Comparison of ENCODE assay signal across 33 mouse cellular contexts in the genomic region with DNA sequence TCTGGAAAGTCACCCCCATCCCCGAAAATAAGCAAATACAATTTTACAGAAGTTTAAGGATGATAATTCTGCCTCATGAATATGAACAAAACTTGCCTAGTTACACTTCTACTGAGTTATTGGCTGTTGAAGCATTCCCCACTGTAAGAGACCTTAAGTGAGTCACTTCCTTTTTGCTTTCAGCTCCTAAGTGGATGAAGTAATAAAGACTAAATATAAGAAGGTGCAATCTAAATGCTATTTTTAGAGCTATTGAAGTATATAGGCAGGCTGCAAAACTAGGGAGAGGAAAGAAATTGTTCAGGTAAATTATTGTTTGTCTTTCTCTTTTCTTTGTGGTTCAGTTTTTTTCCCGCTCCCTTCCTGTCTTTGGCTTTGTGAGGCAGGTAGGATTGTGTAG. TPM values are rescaled to one million over a fixed set of nuclear protein-coding genes. Genes with fewer than 3 reads are reported as not detected.
DNase-seq lines count a peak whose midpoint lies in the region; ATAC-seq lines count a peak whose summit lies in the region.
"Had no signal": no experiment of that assay in that cellular context is flagged by ENCODE, and none has a peak within 500 bp of the region (broad histone marks: within the 10 kb centered on the region; RNA-seq: fewer than 3 reads in every experiment).

No protein-coding gene starts in this region.

- H3K9me3 ChIP-seq in liver, embryonic 15.5 days (replicated peaks): no peaks in the 10 kb centered on the region
- no peaks in the 10 kb centered on the region for H3K9me3 ChIP-seq in liver, embryonic 12.5 days (replicated peaks)
- H3K9me3 ChIP-seq in forebrain, embryonic 11.5 days (ENCODE audit: control insufficient read depth, low read length): no peaks in the 10 kb centered on the region
- H3K9me3 ChIP-seq: embryonic facial prominence, embryonic 12.5 days; forebrain, embryonic 10.5 days; heart, embryonic 10.5 days; kidney, embryonic 15.5 days; limb, embryonic 12.5 days; midbrain, embryonic 12.5 days; neural tube, embryonic 15.5 days had no signal

- H3K4me3 ChIP-seq in liver, embryonic 15.5 days (replicated peaks): no peak overlapping the region
- no peak overlapping the region for H3K4me3 ChIP-seq in liver, embryonic 12.5 days
- H3K4me3 ChIP-seq in forebrain, embryonic 11.5 days (ENCODE audit: low read depth, low read length): no peak overlapping the region
- H3K4me3 ChIP-seq: embryonic facial prominence, embryonic 12.5 days; forebrain, embryonic 10.5 days; heart, embryonic 10.5 days; kidney, embryonic 15.5 days; layer of hippocampus, adult 2 months; left cerebral cortex, adult 2 months; limb, embryonic 12.5 days; midbrain, embryonic 12.5 days; neural tube, embryonic 15.5 days had no signal

- peaks cover 50% of the 10 kb centered on the region for H3K4me1 ChIP-seq in liver, embryonic 15.5 days (replicated peaks)
- H3K4me1 ChIP-seq in liver, embryonic 12.5 days: peaks cover 61% of the 10 kb centered on the region
- H3K4me1 ChIP-seq in forebrain, embryonic 11.5 days (replicated peaks; ENCODE audit: control insufficient read depth, insufficient read depth, low read length): no peaks in the 10 kb centered on the region

- DNase-seq in NIH3T3 (ENCODE audit: low read depth): peak; percentile 27
- DNase-seq in forebrain, embryonic 11.5 days (ENCODE audit: low spot score): no peak
- DNase-seq in spleen, postnatal 4 days (ENCODE audit: low spot score in 2 of 2): no peak
- DNase-seq in gastrocnemius, postnatal 25 days: no peak
- DNase-seq: adrenal gland, postnatal 10 days; cerebellum, adult 11-12 months; cerebellum, adult 9-11 months; embryo, embryonic 11 days; forebrain, postnatal 0 days; heart, postnatal 14 days; kidney, adult 18-20 months; kidney, postnatal 36 days; liver, postnatal 0 days; right cerebral cortex, postnatal 25 days; spleen, adult 18-20 months; thymus, adult 18-20 months; thymus, postnatal 36 days had no signal

- 58% methylated on average over 2 of the region's 2 CpGs for WGBS in liver, embryonic 15.5 days (ENCODE audit: insufficient replicate concordance)
- WGBS in liver, embryonic 12.5 days (ENCODE audit: insufficient replicate concordance): 65% methylated on average over 2 of the region's 2 CpGs
- 84% methylated on average over 2 of the region's 2 CpGs for WGBS in forebrain, embryonic 11.5 days

- H3K27ac ChIP-seq in liver, embryonic 15.5 days (replicated peaks): 0 out of 2 replicates have a peak overlapping the region, but pooled peaks have one; percentile 8
- H3K27ac ChIP-seq in liver, embryonic 12.5 days: no peak overlapping the region
- H3K27ac ChIP-seq in forebrain, embryonic 11.5 days (ENCODE audit: low read depth, low read length): no peak overlapping the region
- H3K27ac ChIP-seq: embryonic facial prominence, embryonic 12.5 days; forebrain, embryonic 10.5 days; heart, embryonic 10.5 days; kidney, embryonic 15.5 days; layer of hippocampus, adult 2 months; left cerebral cortex, adult 2 months; limb, embryonic 12.5 days; midbrain, embryonic 12.5 days; neural tube, embryonic 15.5 days; stomach, postnatal 0 days had no signal

- H3K4me2 ChIP-seq in liver, embryonic 15.5 days: no peak overlapping the region
- no peak overlapping the region for H3K4me2 ChIP-seq in liver, embryonic 12.5 days
- no peak overlapping the region for H3K4me2 ChIP-seq in forebrain, embryonic 11.5 days (ENCODE audit: low read depth, low read length, severe bottlenecking)
- H3K4me2 ChIP-seq: embryonic facial prominence, embryonic 12.5 days; kidney, embryonic 15.5 days; limb, embryonic 12.5 days; midbrain, embryonic 12.5 days; neural tube, embryonic 15.5 days had no signal

- H3K27me3 ChIP-seq in liver, embryonic 15.5 days: no peaks in the 10 kb centered on the region
- no peaks in the 10 kb centered on the region for H3K27me3 ChIP-seq in liver, embryonic 12.5 days (replicated peaks)
- no peaks in the 10 kb centered on the region for H3K27me3 ChIP-seq in forebrain, embryonic 11.5 days (ENCODE audit: control insufficient read depth, insufficient read depth, low read length)
- H3K27me3 ChIP-seq: CH12.LX; embryonic facial prominence, embryonic 12.5 days; kidney, embryonic 15.5 days; limb, embryonic 12.5 days; midbrain, embryonic 12.5 days; neural tube, embryonic 15.5 days; Patski had no signal

- no peak overlapping the region for H3K9ac ChIP-seq in liver, embryonic 15.5 days
- no peak overlapping the region for H3K9ac ChIP-seq in liver, embryonic 12.5 days
- no peak overlapping the region for H3K9ac ChIP-seq in forebrain, embryonic 11.5 days (ENCODE audit: low read length)
- H3K9ac ChIP-seq: embryonic facial prominence, embryonic 12.5 days; forebrain, postnatal 0 days; kidney, embryonic 15.5 days; limb, embryonic 12.5 days; liver, postnatal 0 days; midbrain, embryonic 12.5 days; neural tube, embryonic 15.5 days had no signal

- H3K36me3 ChIP-seq in liver, embryonic 15.5 days (replicated peaks): no peaks in the 10 kb centered on the region
- no peaks in the 10 kb centered on the region for H3K36me3 ChIP-seq in liver, embryonic 12.5 days
- H3K36me3 ChIP-seq in forebrain, embryonic 11.5 days (ENCODE audit: control insufficient read depth, insufficient read depth, low read length): no peaks in the 10 kb centered on the region
- H3K36me3 ChIP-seq: forebrain, embryonic 10.5 days; heart, embryonic 10.5 days; kidney, embryonic 15.5 days; limb, embryonic 12.5 days; midbrain, embryonic 12.5 days; neural tube, embryonic 15.5 days had no signal

- ATAC-seq in liver, embryonic 15.5 days (ENCODE audit: insufficient read depth): no peak
- ATAC-seq in liver, embryonic 12.5 days: no peak
- ATAC-seq in megakaryocyte, adult 5-6 weeks (ENCODE audit: poor library complexity, severe bottlenecking): peak; percentile 14; the same call in 1 of the 2 replicates
- ATAC-seq in forebrain, embryonic 11.5 days (replicated peaks; ENCODE audit: low FRiP score): no peak
- ATAC-seq: forebrain, postnatal 0 days; hindbrain, embryonic 16.5 days; liver, postnatal 0 days; Patski had no signal

RNA-seq across cellular contexts. Expression of a gene that starts 4.7 kb away (rescaled TPM):
- 19.1 and 19.5 TPM in 2 replicates for polyA plus RNA-seq in liver, embryonic 15.5 days (2015; fragmentation: Nextera tagmentation; extraction: Ambion mirVana)
- polyA plus RNA-seq in liver, embryonic 12.5 days (2016; fragmentation: Nextera tagmentation; extraction: Ambion mirVana): 34.5 and 36.0 TPM in 2 replicates
- 30.0 and 30.4 TPM in 2 replicates for total RNA-seq in megakaryocyte, adult 5-6 weeks (2015)
- 47.0 and 52.8 TPM in 2 replicates for total RNA-seq in megakaryocyte, adult 5-6 weeks (2017)
- 95.8 and 104 TPM in 2 replicates for polyA plus RNA-seq in forebrain, embryonic 11.5 days (2014; fragmentation: Nextera tagmentation; extraction: Ambion mirVana)
- total RNA-seq in gastrocnemius, postnatal 25 days (2021): 10 to 100 TPM; 41.5 to 52.7 TPM
